Mouse (Mus musculus): Measurements from ENCODE around the gene Tmem233. TPM values are rescaled to one million over a fixed set of nuclear protein-coding genes. Genes with fewer than 3 reads are reported as not detected.

Tmem233 gene
- not detected in 2 replicates for polyA plus RNA-seq (2016; fragmentation: Nextera tagmentation; extraction: Ambion mirVana)

DNA sequence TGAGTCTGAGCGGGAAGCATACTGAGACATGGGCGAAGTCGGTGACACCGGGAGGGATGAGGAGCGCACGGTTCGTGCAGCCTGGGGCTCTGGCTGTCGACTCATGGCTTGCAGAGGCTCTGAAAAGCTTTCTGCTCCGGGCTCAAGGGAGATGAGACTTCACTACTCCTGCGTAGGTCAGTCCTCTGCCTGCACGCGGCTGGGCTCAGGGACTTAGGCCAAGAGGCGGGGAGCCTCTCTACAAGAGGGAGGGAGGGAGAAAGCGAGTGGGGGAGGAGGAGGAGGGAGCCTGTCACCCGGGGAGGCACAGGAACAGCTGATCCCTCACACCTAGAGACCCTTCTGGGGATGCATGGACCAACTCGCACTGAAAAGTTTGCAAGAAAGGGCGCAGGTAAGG lies at the start of gene Tmem233:
Tmem233 (minus strand) TSS at position 164 of the 400 bp plus-strand sequence.
- WGBS: 12% methylated on average over 17 of the region's 17 CpGs
- DNase-seq (ENCODE audit: low spot score): no peak
- Histone ChIP-seq H3K4me3 (peak within 1 kb of the TSS; percentile 18; the same call in 1 of the 2 replicates), H3K9me3 (no peaks in the 10 kb centered on the region), H3K27me3 (ENCODE audit: insufficient read depth, poor library complexity, severe bottlenecking) (peaks cover 29% of the 10 kb centered on the region), H3K4me1 (peaks cover 10% of the 10 kb centered on the region), H3K36me3 (no peaks in the 10 kb centered on the region), H3K27ac (no peak within 1 kb of the TSS)

DNA sequence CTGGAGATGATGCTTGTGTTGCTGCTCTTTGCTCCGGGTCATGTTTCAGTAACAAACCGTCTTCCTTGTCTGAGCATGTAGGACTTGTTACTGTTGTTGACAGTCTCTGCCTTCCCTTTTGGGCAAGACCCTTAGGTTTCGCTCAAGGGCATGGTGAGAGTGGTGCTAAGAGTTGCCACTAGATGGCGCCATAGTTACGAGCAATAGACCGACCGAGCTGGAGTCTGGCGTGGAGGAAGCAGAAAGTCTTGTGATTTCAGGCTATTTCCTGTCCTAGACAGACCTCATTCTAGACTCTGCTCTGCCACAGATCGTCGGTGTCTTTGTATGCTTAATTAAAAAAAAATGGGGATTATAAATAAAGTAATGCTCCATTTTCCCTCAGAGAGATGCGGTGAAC lies 40.3 kb upstream of the Tmem233 start:
- WGBS: 12% methylated on average over 11 of the region's 11 CpGs
- Histone ChIP-seq H3K27me3 (ENCODE audit: insufficient read depth, poor library complexity, severe bottlenecking) (no peaks in the 10 kb centered on the region), H3K27ac (no peak overlapping the region), H3K9me3 (no peaks in the 10 kb centered on the region), H3K4me1 (no peaks in the 10 kb centered on the region), H3K4me3 (no peak overlapping the region), H3K36me3 (no peaks in the 10 kb centered on the region)
- peak; percentile 86 for DNase-seq (ENCODE audit: low spot score)

DNA sequence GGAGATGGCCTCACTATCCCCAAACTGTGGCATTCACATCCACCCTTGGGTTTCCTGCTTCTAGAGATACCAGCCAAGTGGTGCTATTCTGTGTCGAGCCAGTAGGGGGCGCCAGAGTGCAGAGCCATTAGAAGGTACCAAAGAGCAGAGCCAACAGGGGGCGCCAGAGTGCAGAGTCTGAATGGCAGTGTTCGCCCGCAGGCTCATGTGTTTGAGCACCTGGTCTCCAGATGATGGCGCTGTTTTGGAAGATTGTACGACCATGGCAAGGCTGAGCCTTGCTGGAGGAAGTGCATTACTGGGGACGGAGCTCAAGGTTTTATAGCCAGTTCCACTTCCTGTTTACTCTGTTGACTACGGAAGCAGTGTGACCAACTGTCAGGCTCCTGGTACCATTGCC lies 33.5 kb upstream of the Tmem233 start:
- WGBS: 39% methylated on average over 9 of the region's 9 CpGs
- no peak overlapping the region for H3K4me3 ChIP-seq
- peak; percentile 80 for DNase-seq (ENCODE audit: low spot score)
- H3K36me3 ChIP-seq: no peaks in the 10 kb centered on the region
- H3K4me1 ChIP-seq: no peaks in the 10 kb centered on the region
- no peak overlapping the region for H3K27ac ChIP-seq
- H3K9me3 ChIP-seq: no peaks in the 10 kb centered on the region
- no peaks in the 10 kb centered on the region for H3K27me3 ChIP-seq (ENCODE audit: insufficient read depth, poor library complexity, severe bottlenecking)

DNA sequence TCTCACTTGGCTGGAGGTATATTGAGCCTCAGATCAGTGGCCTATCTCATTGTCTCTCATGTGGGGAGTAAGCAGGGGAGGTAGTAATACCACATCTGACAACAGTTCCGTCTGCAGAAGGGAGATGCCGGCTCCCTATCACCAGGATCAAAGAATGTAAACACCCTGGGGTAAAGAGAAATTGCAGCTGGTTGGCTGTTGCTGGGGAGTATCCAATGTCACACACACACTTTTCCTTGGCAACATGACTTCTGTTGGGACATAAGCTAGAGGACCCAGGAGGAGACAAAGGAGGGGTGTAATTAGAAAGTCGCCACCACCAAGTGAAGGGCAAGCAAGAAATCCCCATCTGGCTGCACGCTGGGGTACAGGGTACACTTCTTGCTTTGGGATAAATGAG lies 33.1 kb upstream of the Tmem233 start:
- H3K27me3 ChIP-seq (ENCODE audit: insufficient read depth, poor library complexity, severe bottlenecking): no peaks in the 10 kb centered on the region
- H3K4me3 ChIP-seq: no peak overlapping the region
- H3K4me1 ChIP-seq: no peaks in the 10 kb centered on the region
- WGBS: 46% methylated on average over 4 of the region's 4 CpGs
- no peak for DNase-seq (ENCODE audit: low spot score)
- no peaks in the 10 kb centered on the region for H3K36me3 ChIP-seq
- no peaks in the 10 kb centered on the region for H3K9me3 ChIP-seq
- H3K27ac ChIP-seq: no peak overlapping the region

DNA sequence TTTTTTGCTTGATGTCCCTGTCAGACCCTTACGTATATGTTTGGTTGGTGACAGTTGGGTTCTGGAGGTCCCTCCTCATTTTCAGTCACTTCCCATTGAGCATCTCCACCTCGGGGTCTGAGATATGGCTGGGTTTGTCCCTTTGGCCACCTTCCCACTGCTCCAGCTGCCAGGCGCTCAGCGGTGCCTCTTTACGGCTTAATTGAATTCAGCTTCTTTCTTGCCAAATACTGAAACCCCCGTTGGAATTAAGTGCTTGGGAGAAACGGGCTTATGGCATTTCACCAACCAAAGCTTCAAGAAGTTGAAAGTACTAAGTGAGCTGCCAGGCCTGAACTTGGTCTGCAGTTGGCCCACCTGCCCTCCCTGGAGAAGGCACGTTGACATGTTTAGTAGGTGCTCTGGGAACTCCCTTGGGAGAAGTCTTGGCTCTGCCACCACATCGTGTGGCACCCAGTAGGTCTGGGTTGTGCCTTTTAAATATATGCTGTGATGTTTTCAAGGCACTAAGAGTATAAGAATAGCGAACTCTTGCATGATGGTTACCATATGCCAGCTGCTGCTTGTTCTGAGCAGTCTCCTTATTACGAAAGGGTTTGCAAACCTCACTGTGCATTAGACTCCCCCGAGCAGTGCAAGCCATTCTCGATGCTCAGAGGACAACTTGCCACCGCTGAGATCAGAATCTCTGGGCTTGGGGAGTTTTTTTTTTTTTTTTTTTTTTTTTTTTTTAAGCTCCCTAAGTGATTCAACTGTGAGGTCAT lies 32.2 kb upstream of the Tmem233 start:
- Histone ChIP-seq H3K9me3 (no peaks in the 10 kb centered on the region), H3K27ac (no peak overlapping the region), H3K27me3 (ENCODE audit: insufficient read depth, poor library complexity, severe bottlenecking) (no peaks in the 10 kb centered on the region), H3K4me3 (no peak overlapping the region), H3K36me3 (no peaks in the 10 kb centered on the region), H3K4me1 (no peaks in the 10 kb centered on the region)
- DNase-seq (ENCODE audit: low spot score): no peak
- 78% methylated on average over 14 of the region's 14 CpGs for WGBS

DNA sequence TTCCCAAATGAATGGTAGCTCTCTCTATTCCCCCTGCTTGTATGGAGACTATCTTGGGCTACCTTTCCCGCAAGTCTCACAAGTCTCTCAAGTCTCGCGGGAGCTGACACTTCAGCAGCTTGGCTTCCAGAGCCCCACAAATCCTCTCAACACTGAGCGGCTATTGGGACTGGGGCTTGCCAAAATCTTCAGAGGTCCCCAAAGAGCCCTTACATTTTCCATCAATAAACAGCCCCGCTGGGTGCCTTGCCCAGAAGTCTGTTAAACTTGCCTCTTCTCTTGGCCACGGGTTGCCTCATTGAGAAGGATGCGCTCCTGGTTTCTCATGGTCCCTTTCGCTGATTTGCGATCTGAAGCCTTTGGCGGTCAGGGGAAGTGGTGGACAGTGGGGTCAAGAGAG lies 25.6 kb upstream of the Tmem233 start:
- no peaks in the 10 kb centered on the region for H3K36me3 ChIP-seq
- DNase-seq (ENCODE audit: low spot score): no peak
- WGBS: 87% methylated on average over 10 of the region's 10 CpGs
- H3K27ac ChIP-seq: no peak overlapping the region
- H3K9me3 ChIP-seq: no peaks in the 10 kb centered on the region
- no peaks in the 10 kb centered on the region for H3K4me1 ChIP-seq
- H3K27me3 ChIP-seq (ENCODE audit: insufficient read depth, poor library complexity, severe bottlenecking): no peaks in the 10 kb centered on the region
- no peak overlapping the region for H3K4me3 ChIP-seq

DNA sequence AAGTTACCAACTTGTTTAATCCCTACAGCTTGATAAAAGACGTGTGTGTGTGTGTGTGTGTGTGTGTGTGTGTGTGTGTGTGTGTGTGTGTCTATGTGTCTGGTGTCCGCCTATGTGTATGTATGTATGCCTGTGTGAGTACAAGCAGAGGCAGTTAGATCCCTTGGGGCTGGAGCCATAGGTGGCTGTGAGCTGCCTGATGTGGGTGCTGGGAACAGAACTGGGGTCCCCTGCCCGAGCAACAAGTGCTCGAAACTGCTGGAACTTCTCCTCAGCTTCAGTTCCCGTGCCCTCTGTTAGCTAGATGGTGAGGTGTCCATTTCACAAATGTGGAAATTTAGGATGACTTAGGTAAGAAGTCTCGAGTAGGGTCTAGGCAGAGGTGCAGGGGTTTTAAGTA lies 1.2 kb upstream of the Tmem233 start:
- H3K27me3 ChIP-seq (ENCODE audit: insufficient read depth, poor library complexity, severe bottlenecking): peaks cover 29% of the 10 kb centered on the region
- no peak overlapping the region for H3K4me3 ChIP-seq
- peaks cover 10% of the 10 kb centered on the region for H3K4me1 ChIP-seq
- WGBS: 86% methylated on average over 6 of the region's 6 CpGs
- peak; percentile 55 for DNase-seq (ENCODE audit: low spot score)
- H3K9me3 ChIP-seq: no peaks in the 10 kb centered on the region
- H3K36me3 ChIP-seq: no peaks in the 10 kb centered on the region
- H3K27ac ChIP-seq: no peak overlapping the region

DNA sequence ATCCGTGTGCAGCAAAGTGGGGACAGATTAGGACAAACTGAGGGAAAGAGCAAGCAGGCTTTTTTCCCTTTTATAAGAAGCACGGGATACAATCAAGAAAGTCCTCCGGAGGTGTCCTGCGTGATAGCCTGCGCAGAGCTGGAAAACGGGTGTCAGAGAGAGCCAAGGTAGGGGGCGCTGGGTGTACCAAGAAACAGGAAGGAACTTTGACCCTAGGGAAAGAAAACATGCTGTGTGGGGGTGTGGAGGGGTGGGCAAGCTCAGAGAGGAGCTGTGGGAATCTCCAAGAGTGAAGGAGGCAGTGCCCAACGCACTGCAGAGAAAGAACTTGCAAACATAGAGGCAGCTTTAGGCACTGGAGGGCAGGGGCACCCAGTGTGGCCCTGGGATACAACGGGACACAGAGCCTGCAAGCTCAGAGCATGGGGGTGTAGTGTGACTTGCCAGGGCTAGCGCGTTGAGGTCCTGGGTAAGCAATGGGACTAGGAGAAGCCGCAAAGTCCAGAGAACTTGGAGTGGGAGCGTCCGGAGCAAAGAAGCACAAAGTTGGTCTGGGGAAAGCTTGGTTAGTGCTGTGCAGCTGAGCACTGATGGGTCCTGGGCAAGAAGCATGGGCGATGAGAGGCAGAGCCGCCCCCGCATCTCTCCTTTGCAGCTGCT lies 673 bp downstream of the Tmem233 start:
- H3K27ac ChIP-seq: no peak overlapping the region
- peaks cover 10% of the 10 kb centered on the region for H3K4me1 ChIP-seq
- DNase-seq (ENCODE audit: low spot score): no peak
- H3K27me3 ChIP-seq (ENCODE audit: insufficient read depth, poor library complexity, severe bottlenecking): peaks cover 29% of the 10 kb centered on the region
- H3K4me3 ChIP-seq: peak overlapping the region; percentile 18; the same call in 1 of the 2 replicates
- WGBS: 28% methylated on average over 17 of the region's 17 CpGs
- no peaks in the 10 kb centered on the region for H3K9me3 ChIP-seq
- H3K36me3 ChIP-seq: no peaks in the 10 kb centered on the region

DNA sequence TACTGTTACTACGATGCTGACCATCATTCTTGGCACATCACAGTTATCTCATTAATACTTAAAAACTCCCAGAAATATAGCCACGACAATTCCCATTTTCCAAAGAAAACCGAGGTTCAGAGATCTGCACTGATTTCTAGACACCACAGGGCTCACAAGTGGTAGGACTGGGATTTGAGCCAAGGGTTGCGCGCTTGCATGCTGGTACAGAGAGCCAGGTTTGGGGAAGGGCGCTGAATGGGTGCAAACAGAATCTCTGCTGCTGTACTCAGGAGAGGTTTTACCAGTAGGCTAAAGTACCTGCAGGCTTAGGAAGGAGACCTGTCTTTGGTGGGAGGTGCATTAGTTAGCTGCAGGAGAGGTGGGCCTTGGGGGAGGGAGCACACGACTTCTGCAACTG lies 1.4 kb downstream of the Tmem233 start:
- Histone ChIP-seq H3K9me3 (no peaks in the 10 kb centered on the region), H3K27me3 (ENCODE audit: insufficient read depth, poor library complexity, severe bottlenecking) (peaks cover 29% of the 10 kb centered on the region), H3K36me3 (no peaks in the 10 kb centered on the region), H3K4me3 (no peak overlapping the region), H3K27ac (no peak overlapping the region), H3K4me1 (peaks cover 10% of the 10 kb centered on the region)
- WGBS: 73% methylated on average over 7 of the region's 7 CpGs
- DNase-seq (ENCODE audit: low spot score): peak; percentile 17

DNA sequence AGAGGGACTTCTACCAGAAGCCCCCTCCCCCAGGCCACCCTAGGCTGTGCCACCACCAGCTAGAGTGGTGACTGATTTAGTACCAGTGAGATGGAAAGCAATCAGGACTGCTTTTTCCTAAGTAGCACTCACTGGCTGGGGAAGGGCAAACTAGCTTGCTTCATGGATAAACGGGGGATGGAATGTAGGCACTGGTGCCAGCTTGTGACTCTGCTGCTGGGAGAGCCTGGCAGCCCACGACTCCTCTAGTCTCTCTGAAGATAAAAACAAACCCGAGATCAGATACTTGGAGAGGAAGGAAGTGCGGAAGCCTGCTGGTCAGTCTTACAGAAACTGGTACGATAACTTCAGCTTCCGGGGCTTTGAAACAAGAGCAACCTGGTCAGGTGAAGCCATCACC lies 2.3 kb downstream of the Tmem233 start:
- peak; percentile 62 for DNase-seq (ENCODE audit: low spot score)
- 43% methylated on average over 6 of the region's 6 CpGs for WGBS
- H3K4me1 ChIP-seq: peaks cover 10% of the 10 kb centered on the region
- peaks cover 29% of the 10 kb centered on the region for H3K27me3 ChIP-seq (ENCODE audit: insufficient read depth, poor library complexity, severe bottlenecking)
- no peak overlapping the region for H3K27ac ChIP-seq
- no peaks in the 10 kb centered on the region for H3K36me3 ChIP-seq
- H3K4me3 ChIP-seq: no peak overlapping the region
- H3K9me3 ChIP-seq: no peaks in the 10 kb centered on the region

DNA sequence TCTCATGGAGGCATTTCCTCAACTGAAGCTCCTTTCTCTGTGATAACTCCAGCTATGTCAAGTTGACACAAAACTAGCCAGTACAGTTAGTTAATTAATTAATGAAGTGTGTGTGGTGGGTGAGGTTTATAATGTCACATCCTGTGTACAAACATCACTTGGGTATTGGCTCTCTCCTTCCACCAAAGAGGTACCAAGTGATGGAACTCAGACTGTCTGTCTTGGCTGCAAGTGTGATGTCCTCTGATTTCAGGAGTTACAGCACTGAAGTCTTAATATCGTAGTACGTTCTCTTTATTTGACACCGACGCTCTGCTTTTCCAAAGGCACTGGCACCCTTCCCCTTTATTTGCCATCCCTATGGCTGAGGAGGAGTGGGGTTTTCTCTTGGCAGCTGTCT lies 13.4 kb downstream of the Tmem233 start:
- no peak for DNase-seq (ENCODE audit: low spot score)
- 94% methylated on average over 4 of the region's 4 CpGs for WGBS
- no peak overlapping the region for H3K4me3 ChIP-seq

DNA sequence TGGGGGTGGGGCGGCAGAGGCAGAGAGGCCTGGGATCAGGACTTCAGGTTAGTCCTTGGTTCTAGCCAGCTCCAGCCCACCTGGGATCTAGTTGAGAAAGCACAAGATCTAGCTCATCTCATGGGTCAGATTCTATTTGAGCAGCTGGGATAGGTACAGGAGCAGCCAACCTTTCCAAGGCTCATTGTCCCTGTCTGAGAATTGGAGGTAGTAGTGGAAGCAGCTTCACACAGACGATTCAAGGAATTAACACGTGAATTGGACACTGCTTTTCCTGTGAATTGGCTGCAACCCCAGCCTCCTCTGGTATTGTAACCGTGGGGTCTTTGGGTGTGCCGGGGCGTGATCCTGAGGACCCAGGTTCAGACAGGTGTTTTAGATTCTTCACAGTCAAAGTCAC lies 30.2 kb downstream of the Tmem233 start:
- no peaks in the 10 kb centered on the region for H3K4me1 ChIP-seq
- H3K4me3 ChIP-seq: no peak overlapping the region
- 50% methylated on average over 6 of the region's 6 CpGs for WGBS
- no peak for DNase-seq (ENCODE audit: low spot score)
- H3K27ac ChIP-seq: no peak overlapping the region
- H3K27me3 ChIP-seq (ENCODE audit: insufficient read depth, poor library complexity, severe bottlenecking): 0 out of 2 replicates have a peak, but pooled peaks cover 5% of the 10 kb centered on the region
- no peaks in the 10 kb centered on the region for H3K36me3 ChIP-seq
- H3K9me3 ChIP-seq: no peaks in the 10 kb centered on the region

More for the DNA sequence above, 13.4 kb downstream of the Tmem233 start:
- Histone ChIP-seq H3K27me3 (ENCODE audit: insufficient read depth, poor library complexity, severe bottlenecking) (no peaks in the 10 kb centered on the region), H3K4me1 (no peaks in the 10 kb centered on the region), H3K36me3 (no peaks in the 10 kb centered on the region), H3K27ac (no peak overlapping the region), H3K9me3 (no peaks in the 10 kb centered on the region)

DNA sequence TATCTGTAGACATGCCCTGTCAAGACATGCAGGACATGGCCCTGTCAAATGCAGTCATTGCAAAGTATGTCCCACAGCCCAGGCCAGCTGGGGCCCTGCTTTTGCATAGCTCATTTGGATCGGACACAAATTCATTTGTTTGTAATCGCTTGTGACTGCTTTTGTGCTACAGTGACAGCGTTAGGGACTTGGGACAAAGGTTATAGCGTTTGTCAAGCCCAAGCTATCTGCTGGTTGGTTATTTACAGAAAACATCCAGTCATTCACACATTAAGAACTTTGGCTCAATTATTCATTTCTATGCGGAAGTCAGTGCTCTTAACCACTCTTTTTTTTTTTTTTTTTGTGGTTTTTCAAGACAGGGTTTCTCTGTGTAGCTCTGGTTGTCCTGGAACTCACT lies 30.9 kb downstream of the Tmem233 start:
- Histone ChIP-seq H3K36me3 (no peaks in the 10 kb centered on the region), H3K4me3 (no peak overlapping the region), H3K27ac (no peak overlapping the region), H3K4me1 (no peaks in the 10 kb centered on the region), H3K27me3 (ENCODE audit: insufficient read depth, poor library complexity, severe bottlenecking) (0 out of 2 replicates have a peak, but pooled peaks cover 5% of the 10 kb centered on the region), H3K9me3 (no peaks in the 10 kb centered on the region)
- WGBS: 76% methylated on average over 5 of the region's 5 CpGs
- DNase-seq (ENCODE audit: low spot score): no peak

Measured in heart, embryonic 10.5 days (tissue).